Mouse (Mus musculus) CH12.LX (cell line): Measurements from ENCODE around the gene Coro7.

Experiments used
- BHLHE40 ChIP-seq: IDR thresholded peaks from 2 replicates; pipeline ENCODE4 v1.6.1; 2011; ENCODE audit warnings: mild to moderate bottlenecking, low read depth, low read length, improper control_type of control experiment
- CHD2 ChIP-seq: IDR thresholded peaks from 2 replicates; pipeline ENCODE4 v1.6.1; 2011; ENCODE audit warnings: low read length, improper control_type of control experiment
- CTCF ChIP-seq, 2 experiments: IDR thresholded peaks in 1 of 2; conservative IDR thresholded peaks in 1 of 2; 2 replicates each; pipeline ENCODE4 v1.5.1; 2011 to 2012; ENCODE audit warnings: low read depth in 2 of 2, low read length in 2 of 2, improper control_type of control experiment in 1 of 2, inconsistent platforms in 1 of 2, mild to moderate bottlenecking in 1 of 2, moderate library complexity in 1 of 2
- HCFC1 ChIP-seq: IDR thresholded peaks from 2 replicates; pipeline ENCODE4 v1.6.1; 2012; ENCODE audit warnings: low read depth, mild to moderate bottlenecking, inconsistent platforms, low read length, improper control_type of control experiment
- JUND ChIP-seq: conservative IDR thresholded peaks from 2 replicates; pipeline ENCODE4 v1.6.1; 2011; ENCODE audit warnings: low read depth, low read length, improper control_type of control experiment
- NRF1 ChIP-seq: IDR thresholded peaks from 2 replicates; pipeline ENCODE4 v1.6.1; 2014; ENCODE audit warnings: low read depth, mild to moderate bottlenecking, inconsistent platforms, low read length, improper control_type of control experiment, moderate library complexity
- POLR2A ChIP-seq: IDR thresholded peaks from 2 replicates; pipeline ENCODE4 v1.6.1; 2011; ENCODE audit warnings: low read depth, mild to moderate bottlenecking, improper control_type of control experiment, low read length
- POLR2AphosphoS2 ChIP-seq: IDR thresholded peaks from 2 replicates; pipeline ENCODE4 v1.6.1; 2011; ENCODE audit warnings: low read depth, low read length, improper control_type of control experiment
- SMC3 ChIP-seq: IDR thresholded peaks from 2 replicates; pipeline ENCODE4 v1.6.1; 2011; ENCODE audit warnings: low read depth, low read length, improper control_type of control experiment
- TCF12 ChIP-seq: IDR thresholded peaks from 2 replicates; pipeline ENCODE4 v1.6.1; 2014; ENCODE audit warnings: low read depth, mild to moderate bottlenecking, inconsistent platforms, low read length, improper control_type of control experiment
- USF2 ChIP-seq: conservative IDR thresholded peaks from 2 replicates; pipeline ENCODE4 v1.6.1; 2011; ENCODE audit warnings: low read depth, low read length, improper control_type of control experiment
- ZC3H11A ChIP-seq: IDR thresholded peaks from 2 replicates; pipeline ENCODE4 v1.6.1; 2012; ENCODE audit warnings: low read depth, mild to moderate bottlenecking, inconsistent platforms, low read length, improper control_type of control experiment
- ZKSCAN1 ChIP-seq: IDR thresholded peaks from 2 replicates; pipeline ENCODE4 v1.6.1; 2012; ENCODE audit warnings: low read depth, inconsistent platforms, low read length, improper control_type of control experiment, borderline replicate concordance

GRCm38 (mm10) chr16:4726528-4727128, 47.1 kb upstream of the Coro7 start:
- TF ChIP-seq CTCF (conservative IDR thresholded peaks at IDR 0.05 in 1 of 2, IDR thresholded peaks at IDR 0.05 in 1 of 2; ENCODE audit: low read depth in 2 of 2, low read length in 2 of 2), result no peak
- TF ChIP-seq HCFC1, result no peak
- TF ChIP-seq POLR2AphosphoS2, result no peak
- TF ChIP-seq ZC3H11A, result no peak
- TF ChIP-seq USF2, result no peak
- no peak for TF ChIP-seq TCF12
- no peak for TF ChIP-seq ZKSCAN1
- no peak for TF ChIP-seq CHD2
- no peak for TF ChIP-seq POLR2A
- no peak; the same call in 1 of the 2 replicates for TF ChIP-seq BHLHE40
- TF ChIP-seq JUND, result no peak
- no peak for TF ChIP-seq SMC3
- no peak for TF ChIP-seq NRF1
